Mouse (Mus musculus): ENCODE data around the gene Dnah7a.
"Not testable (repeated sequence)": the region's sequence is repeated elsewhere in the genome, so short reads cannot be mapped to it uniquely, and the experiment has no call there.

The Dnah7a gene

GRCm38 (mm10) chr1:53664268-53664667 is 42.3 kb downstream of the Dnah7a start:
- DNase-seq: not testable (repeated sequence)

GRCm38 (mm10) chr1:53639865-53640794 is 66.5 kb downstream of the Dnah7a start:
- no peak for DNase-seq

- DNase-seq: not testable (repeated sequence)
These were observed 70.9 kb downstream of the Dnah7a start for GRCm38 (mm10) chr1:53635641-53636040.

- not testable (repeated sequence) for DNase-seq
These were observed 74.5 kb downstream of the Dnah7a start for GRCm38 (mm10) chr1:53632040-53632439.

- DNase-seq: no peak
These were observed 76.6 kb downstream of the Dnah7a start for GRCm38 (mm10) chr1:53630011-53630410.

- no peak for DNase-seq
These were observed 93.1 kb downstream of the Dnah7a start for GRCm38 (mm10) chr1:53613486-53613885.

GRCm38 (mm10) chr1:53581326-53581725 is 125.3 kb downstream of the Dnah7a start:
- not testable (repeated sequence) for DNase-seq

- not testable (repeated sequence) for DNase-seq
These were observed 148.7 kb downstream of the Dnah7a start for GRCm38 (mm10) chr1:53557918-53558317.

- not testable (repeated sequence) for DNase-seq
These were observed 159.6 kb downstream of the Dnah7a start for GRCm38 (mm10) chr1:53547018-53547417.

- DNase-seq: not testable (repeated sequence)
These were observed 168.2 kb downstream of the Dnah7a start for GRCm38 (mm10) chr1:53538356-53538755.

GRCm38 (mm10) chr1:53534826-53535225 is 171.8 kb downstream of the Dnah7a start:
- not testable (repeated sequence) for DNase-seq

GRCm38 (mm10) chr1:53526021-53526420 is 180.6 kb downstream of the Dnah7a start:
- DNase-seq: not testable (repeated sequence)

GRCm38 (mm10) chr1:53473699-53474098 is 232.9 kb downstream of the Dnah7a start:
- DNase-seq: no peak

- DNase-seq: not testable (repeated sequence)
These were observed 234.5 kb downstream of the Dnah7a start for GRCm38 (mm10) chr1:53472084-53472483.

- no peak for DNase-seq
These were observed 239.3 kb downstream of the Dnah7a start for GRCm38 (mm10) chr1:53467325-53467670.

- not testable (repeated sequence) for DNase-seq
These were observed 239.9 kb downstream of the Dnah7a start for GRCm38 (mm10) chr1:53466524-53467324.

GRCm38 (mm10) chr1:53439173-53439572 is 267.4 kb downstream of the Dnah7a start:
- DNase-seq: not testable (repeated sequence)

GRCm38 (mm10) chr1:53432433-53432832 is 274.2 kb downstream of the Dnah7a start:
- not testable (repeated sequence) for DNase-seq

GRCm38 (mm10) chr1:53405803-53406325 is 300.7 kb downstream of the Dnah7a start:
- no peak for DNase-seq

- peak; percentile 3 to 9 for DNase-seq
These were observed 312.4 kb downstream of the Dnah7a start for GRCm38 (mm10) chr1:53393936-53394760.

- no peak for DNase-seq
These were observed 317.8 kb downstream of the Dnah7a start for GRCm38 (mm10) chr1:53388762-53389161.

GRCm38 (mm10) chr1:53384085-53384688 is 322.4 kb downstream of the Dnah7a start:
- no peak for DNase-seq

Measured in cerebellum, adult 18-20 months (tissue).